Mouse (Mus musculus): ENCODE data around the gene Ctbp2.

DNA sequence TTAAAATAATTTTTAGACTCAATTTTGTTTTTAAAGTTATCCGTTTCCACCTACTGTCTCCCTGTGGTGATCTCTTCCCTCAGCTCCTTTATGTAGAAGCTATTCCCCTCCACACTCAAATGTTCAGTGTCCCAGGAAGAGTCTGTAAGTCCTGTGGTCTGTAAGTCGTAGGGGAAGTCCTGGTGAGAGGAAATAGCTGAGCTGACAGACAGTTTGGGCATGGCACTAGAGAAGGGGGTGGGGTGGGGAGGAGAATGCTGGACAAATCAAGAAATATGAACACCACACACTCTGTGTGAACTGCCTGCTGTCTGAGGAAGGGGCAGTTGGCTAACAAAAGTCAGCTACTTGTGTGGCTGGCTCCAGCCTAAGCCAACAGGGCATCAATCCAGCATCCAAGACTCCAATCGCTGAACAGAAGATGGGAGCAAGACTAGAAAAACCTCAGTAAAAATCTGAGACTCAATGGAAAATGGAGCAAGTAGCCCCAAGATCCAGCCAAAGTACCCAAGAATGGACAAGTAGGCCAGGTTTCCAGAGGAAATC lies 76.0 kb downstream of the Ctbp2 start:
- no peak for TF ChIP-seq CTCF (IDR thresholded peaks at IDR 0.05; ENCODE audit: insufficient read depth, low read depth, low read length)
- no peak for TF ChIP-seq POLR2A (IDR thresholded peaks at IDR 0.05; ENCODE audit: insufficient read depth, low read depth, low read length)

Measured in olfactory bulb, adult 2 months (tissue).